Mouse (Mus musculus): ENCODE measurements around the gene Scrn2. TPM values are rescaled to one million over a fixed set of nuclear protein-coding genes. Genes with fewer than 3 reads are reported as not detected.

Gene Scrn2
- total RNA-seq, 2 experiments from 2014 or later = 3.6 to 3.7 TPM

Small RNA genes within 50 kb of the gene (microRNA-seq; reads per million reads assigned to microRNA genes)
- gene Mir8103 = 0.50 to 1.3 reads per million in 2 experiments

Other genes starting within 250 kb of the Scrn2 start
- gene Cbx1, start 240.8 kb upstream of the Scrn2 start, total RNA-seq (2021) = 10 to 100 TPM; 47.0 to 47.7 TPM
- gene Nfe2l1, start 200.0 kb upstream of the Scrn2 start, total RNA-seq (2021) = 100 to 1,000 TPM; 258 to 264 TPM
- gene Copz2, start 180.1 kb upstream of the Scrn2 start, total RNA-seq (2021) = 1 to 10 TPM; 3.8 to 6.0 TPM
- gene Cdk5rap3, start 113.4 kb upstream of the Scrn2 start, total RNA-seq (2021) = 10 to 100 TPM; 28.1 to 32.3 TPM
- gene Prr15l, start 101.8 kb upstream of the Scrn2 start, total RNA-seq (2021) = not detected
- 10 to 100 TPM; 37.4 to 37.5 TPM for gene Pnpo, start 86.0 kb upstream of the Scrn2 start, total RNA-seq (2021)
- 10 to 100 TPM; 12.8 to 13.5 TPM for gene Sp2, start 47.0 kb upstream of the Scrn2 start, total RNA-seq (2021)
- 1 to 10 TPM; 2.1 to 2.2 TPM for gene Sp6, start 16.5 kb upstream of the Scrn2 start, total RNA-seq (2021)
- under 1 TPM; 0.66 to 0.71 TPM for gene Lrrc46, start 11.5 kb downstream of the Scrn2 start, total RNA-seq (2021)
- 10 to 100 TPM; 67.9 to 68.8 TPM for gene Mrpl10, start 11.6 kb downstream of the Scrn2 start, total RNA-seq (2021)
- gene Osbpl7, start 20.7 kb downstream of the Scrn2 start, total RNA-seq (2021) = 10 to 100 TPM; 11.2 to 15.3 TPM
- gene Tbx21, start 85.4 kb downstream of the Scrn2 start, total RNA-seq (2021) = under 1 TPM; 0.18 to 0.30 TPM
- 10 to 100 TPM; 45.7 to 47.7 TPM for gene Tbkbp1, start 121.6 kb downstream of the Scrn2 start, total RNA-seq (2021)
- gene Kpnb1, start 157.9 kb downstream of the Scrn2 start, total RNA-seq (2021) = 100 to 1,000 TPM; 112 to 118 TPM

Data from left cerebral cortex, postnatal 25 days (tissue).